Mouse (Mus musculus): Measurements from ENCODE around the gene Pou2f1.

DNA sequence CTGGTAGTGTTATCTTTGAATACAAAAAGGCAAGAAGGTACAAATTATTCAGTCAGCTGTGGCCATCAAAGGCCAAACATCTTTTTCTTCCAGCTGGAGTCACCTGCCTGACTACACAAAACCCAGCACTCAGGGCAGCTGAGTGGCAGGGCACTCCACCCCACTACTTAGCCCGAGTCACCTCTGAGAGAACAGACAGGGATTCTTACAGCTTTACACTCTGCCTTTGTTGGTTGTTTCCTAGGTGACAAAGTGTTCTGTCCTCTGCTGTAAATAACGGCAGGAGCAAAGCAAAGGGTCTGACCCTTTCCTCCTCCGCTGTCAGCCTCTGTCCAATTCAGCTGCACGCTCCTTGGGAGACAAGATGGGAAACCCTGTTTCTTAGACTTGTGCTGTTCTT is 21.5 kb upstream of the Pou2f1 start:
- TF ChIP-seq POLR2A (IDR thresholded peaks at IDR 0.05; ENCODE audit: low read depth, low read length) (no peak), CTCF (conservative IDR thresholded peaks at IDR 0.05; ENCODE audit: insufficient read depth, insufficient read length, low read depth, low read length) (no peak)
